Mouse (Mus musculus): ENCODE results near the gene Kbtbd12. TPM values are rescaled to one million over a fixed set of nuclear protein-coding genes. Genes with fewer than 3 reads are reported as not detected.

The Kbtbd12 gene
- polyA plus RNA-seq, 1 experiment from 2014 or later, result 0.21 TPM

- ATAC-seq (ENCODE audit: insufficient number of reproducible peaks, insufficient read depth, low FRiP score, low TSS enrichment, low read depth), result no peak
Observed at GRCm38 (mm10) chr6:88517701-88518403, 119.9 kb downstream of the Kbtbd12 start.

GRCm38 (mm10) chr6:88516667-88517066 is 121.1 kb downstream of the Kbtbd12 start:
- H3K4me3 ChIP-seq, result peak overlapping the region; percentile 96
- peak overlapping the region; percentile 64 for H3K9ac ChIP-seq
- H3K9me3 ChIP-seq, result no peaks in the 10 kb centered on the region
- ATAC-seq (ENCODE audit: insufficient number of reproducible peaks, insufficient read depth, low FRiP score, low TSS enrichment, low read depth), result no peak
- peak overlapping the region; percentile 95 for H3K4me2 ChIP-seq
- peaks cover 30% of the 10 kb centered on the region for H3K4me1 ChIP-seq
- H3K27ac ChIP-seq, result no peak overlapping the region
- no peaks in the 10 kb centered on the region for H3K27me3 ChIP-seq
- peaks cover 48% of the 10 kb centered on the region for H3K36me3 ChIP-seq
- 75% methylated on average over 5 of the region's 5 CpGs for WGBS

More at GRCm38 (mm10) chr6:88517701-88518403, 119.9 kb downstream of the Kbtbd12 start:
- Histone ChIP-seq H3K4me1 (peaks cover 30% of the 10 kb centered on the region), H3K9me3 (no peaks in the 10 kb centered on the region), H3K36me3 (peaks cover 36% of the 10 kb centered on the region), H3K27ac (peak overlapping the region; percentile 80), H3K9ac (peak overlapping the region; percentile 97), H3K27me3 (no peaks in the 10 kb centered on the region), H3K4me2 (peak overlapping the region; percentile 95), H3K4me3 (peak overlapping the region; percentile 96)
- WGBS, result 9% methylated on average over 18 of the region's 18 CpGs

DNA sequence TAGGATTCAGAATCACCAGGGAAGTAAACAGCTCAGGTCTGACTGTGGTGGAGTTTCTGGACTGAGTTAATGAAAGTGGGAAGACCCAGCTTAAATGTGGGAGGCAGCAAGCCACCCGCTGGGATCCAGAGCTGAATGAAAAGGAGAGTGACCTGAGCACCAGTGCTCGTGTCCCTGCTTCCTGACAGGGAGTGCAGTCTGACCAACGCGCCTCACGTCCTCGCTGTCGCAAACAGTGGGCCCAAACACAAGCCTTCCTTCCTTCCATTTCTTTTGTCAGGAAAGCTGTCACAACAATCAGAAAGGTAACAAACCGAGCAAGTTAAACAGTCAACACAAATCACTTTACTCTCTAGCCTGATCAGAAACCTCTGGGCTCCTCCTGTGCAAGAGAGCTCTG is 121.8 kb downstream of the Kbtbd12 start:
- H3K27ac ChIP-seq, result no peak overlapping the region
- WGBS, result 86% methylated on average over 8 of the region's 8 CpGs
- no peak overlapping the region for H3K4me3 ChIP-seq
- peaks cover 55% of the 10 kb centered on the region for H3K36me3 ChIP-seq
- H3K9ac ChIP-seq, result no peak overlapping the region
- H3K27me3 ChIP-seq, result no peaks in the 10 kb centered on the region
- peaks cover 30% of the 10 kb centered on the region for H3K4me1 ChIP-seq
- ATAC-seq (ENCODE audit: insufficient number of reproducible peaks, insufficient read depth, low FRiP score, low TSS enrichment, low read depth), result no peak
- H3K9me3 ChIP-seq, result no peaks in the 10 kb centered on the region
- H3K4me2 ChIP-seq, result no peak overlapping the region

DNA sequence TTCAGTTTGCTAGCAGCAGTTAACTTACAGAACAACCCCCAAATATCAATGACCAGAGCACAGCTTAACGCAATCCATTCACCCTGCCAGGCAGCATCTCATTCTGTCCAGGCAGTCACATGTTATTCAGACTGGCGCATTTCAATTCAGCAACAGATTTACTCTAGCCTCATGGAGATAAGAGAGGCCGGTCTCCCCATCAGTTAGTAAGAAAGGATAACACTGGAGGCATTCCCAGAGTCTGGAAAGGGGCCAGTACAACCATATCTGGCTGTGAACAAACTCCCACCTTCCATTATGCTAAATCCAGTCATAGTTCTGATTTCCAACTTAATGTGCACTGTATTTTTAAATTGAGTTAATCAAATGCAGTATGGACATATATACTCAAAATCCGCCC is 123.2 kb downstream of the Kbtbd12 start:
- Histone ChIP-seq H3K36me3 (peaks cover 69% of the 10 kb centered on the region), H3K27me3 (no peaks in the 10 kb centered on the region), H3K4me1 (peaks cover 28% of the 10 kb centered on the region), H3K27ac (no peak overlapping the region), H3K9me3 (no peaks in the 10 kb centered on the region), H3K4me3 (no peak overlapping the region), H3K4me2 (no peak overlapping the region), H3K9ac (no peak overlapping the region)
- WGBS, result 90% methylated on average over 4 of the region's 4 CpGs
- ATAC-seq (ENCODE audit: insufficient number of reproducible peaks, insufficient read depth, low FRiP score, low TSS enrichment, low read depth), result no peak

- Histone ChIP-seq H3K9me3 (no peaks in the 10 kb centered on the region), H3K9ac (no peak overlapping the region), H3K36me3 (peaks cover 75% of the 10 kb centered on the region), H3K27me3 (no peaks in the 10 kb centered on the region), H3K4me2 (no peak overlapping the region), H3K4me1 (peaks cover 23% of the 10 kb centered on the region), H3K27ac (no peak overlapping the region), H3K4me3 (no peak overlapping the region)
- ATAC-seq (ENCODE audit: insufficient number of reproducible peaks, insufficient read depth, low FRiP score, low TSS enrichment, low read depth), result no peak
- WGBS, result 93% methylated on average over 8 of the region's 8 CpGs
Observed at GRCm38 (mm10) chr6:88513984-88514383, 123.8 kb downstream of the Kbtbd12 start.

DNA sequence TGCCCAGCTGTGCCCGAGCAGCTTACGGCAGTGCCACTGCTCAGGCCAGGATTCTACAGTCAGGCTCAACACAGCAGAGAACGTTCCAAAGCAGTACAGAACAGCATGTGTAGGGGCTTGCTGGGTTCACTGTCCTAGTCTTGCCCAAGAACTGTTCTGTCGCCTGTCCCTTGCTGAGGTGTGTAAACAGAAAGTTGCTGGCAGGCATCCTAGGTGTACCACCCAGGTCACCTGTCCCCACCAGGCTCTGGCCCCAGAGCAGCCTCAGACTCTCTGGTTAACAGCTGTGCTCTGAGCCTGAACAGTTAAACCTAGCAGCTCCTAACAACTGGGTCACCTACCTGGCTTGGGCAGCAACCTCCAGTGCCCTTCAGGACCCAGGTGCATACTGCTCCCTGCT is 134.7 kb downstream of the Kbtbd12 start:
- H3K9me3 ChIP-seq, result no peaks in the 10 kb centered on the region
- no peak overlapping the region for H3K9ac ChIP-seq
- no peak for ATAC-seq (ENCODE audit: insufficient number of reproducible peaks, insufficient read depth, low FRiP score, low TSS enrichment, low read depth)
- no peak overlapping the region for H3K4me3 ChIP-seq
- 86% methylated on average over 4 of the region's 4 CpGs for WGBS
- H3K27ac ChIP-seq, result no peak overlapping the region
- no peak overlapping the region for H3K4me2 ChIP-seq
- peaks cover 7% of the 10 kb centered on the region; the same call in 1 of the 2 replicates for H3K4me1 ChIP-seq
- peaks cover 6% of the 10 kb centered on the region; the same call in 1 of the 2 replicates for H3K27me3 ChIP-seq
- H3K36me3 ChIP-seq, result peaks cover 63% of the 10 kb centered on the region

GRCm38 (mm10) chr6:88502030-88502970 is 135.4 kb downstream of the Kbtbd12 start:
- WGBS, result 70% methylated on average over 13 of the region's 13 CpGs
- Histone ChIP-seq H3K4me2 (no peak overlapping the region), H3K27ac (no peak overlapping the region), H3K4me1 (peaks cover 7% of the 10 kb centered on the region; the same call in 1 of the 2 replicates), H3K9ac (no peak overlapping the region), H3K36me3 (peaks cover 63% of the 10 kb centered on the region), H3K27me3 (peaks cover 6% of the 10 kb centered on the region; the same call in 1 of the 2 replicates), H3K9me3 (no peaks in the 10 kb centered on the region), H3K4me3 (no peak overlapping the region)
- ATAC-seq (ENCODE audit: insufficient number of reproducible peaks, insufficient read depth, low FRiP score, low TSS enrichment, low read depth), result no peak

GRCm38 (mm10) chr6:88500405-88500767 is 137.4 kb downstream of the Kbtbd12 start:
- 0 out of 2 replicates have a peak, but pooled peaks have one; percentile 4 for ATAC-seq (ENCODE audit: insufficient number of reproducible peaks, insufficient read depth, low FRiP score, low TSS enrichment, low read depth)
- H3K9me3 ChIP-seq, result no peaks in the 10 kb centered on the region
- no peak overlapping the region for H3K27ac ChIP-seq
- H3K27me3 ChIP-seq, result peaks cover 6% of the 10 kb centered on the region; the same call in 1 of the 2 replicates
- peaks cover 7% of the 10 kb centered on the region; the same call in 1 of the 2 replicates for H3K4me1 ChIP-seq
- 5% methylated on average over 3 of the region's 3 CpGs for WGBS
- H3K4me2 ChIP-seq, result peak overlapping the region; percentile 95
- peak overlapping the region; percentile 79 for H3K9ac ChIP-seq
- H3K4me3 ChIP-seq, result peak overlapping the region; percentile 57
- H3K36me3 ChIP-seq, result peaks cover 59% of the 10 kb centered on the region

- H3K9me3 ChIP-seq, result no peaks in the 10 kb centered on the region
- H3K36me3 ChIP-seq, result peaks cover 54% of the 10 kb centered on the region
- peaks cover 6% of the 10 kb centered on the region; the same call in 1 of the 2 replicates for H3K27me3 ChIP-seq
- 3% methylated on average over 76 of the region's 76 CpGs for WGBS
- H3K27ac ChIP-seq, result no peak overlapping the region
- ATAC-seq (ENCODE audit: insufficient number of reproducible peaks, insufficient read depth, low FRiP score, low TSS enrichment, low read depth), result peak; percentile 61
- peak overlapping the region; percentile 79 for H3K9ac ChIP-seq
- H3K4me3 ChIP-seq, result peak overlapping the region; percentile 57
- peak overlapping the region; percentile 95 for H3K4me2 ChIP-seq
- H3K4me1 ChIP-seq, result peaks cover 7% of the 10 kb centered on the region; the same call in 1 of the 2 replicates
Observed at GRCm38 (mm10) chr6:88499481-88500404, 138.0 kb downstream of the Kbtbd12 start.
